Mouse (Mus musculus): Measurements from ENCODE around the gene Hoxd13. TPM values are rescaled to one million over a fixed set of nuclear protein-coding genes. Genes with fewer than 3 reads are reported as not detected.

Gene Hoxd13
- polyA plus RNA-seq, 1 experiment from 2014 or later = not detected

- peak overlapping the region; percentile 81 for H3K4me2 ChIP-seq (ENCODE audit: low read length)
- DNase-seq (ENCODE audit: low spot score) (no peak), ATAC-seq (replicated peaks; ENCODE audit: low FRiP score, low read depth) (no peak)
- no peaks in the 10 kb centered on the region for H3K36me3 ChIP-seq (ENCODE audit: insufficient read depth, low read length)
- no peaks in the 10 kb centered on the region for H3K27me3 ChIP-seq (ENCODE audit: insufficient read depth, low read length)
- no peak for TF ChIP-seq CTCF (IDR thresholded peaks at IDR 0.05; ENCODE audit: low read depth)
- H3K9ac ChIP-seq (ENCODE audit: low read depth, low read length) = 0 out of 2 replicates have a peak overlapping the region, but pooled peaks have one; percentile 4
- H3K4me1 ChIP-seq (replicated peaks; ENCODE audit: insufficient read depth, low read length) = peaks cover 12% of the 10 kb centered on the region
- WGBS = 48% methylated on average over 6 of the region's 6 CpGs
- H3K27ac ChIP-seq = peak overlapping the region; percentile 100
- H3K9me3 ChIP-seq (replicated peaks; ENCODE audit: low read length) = no peaks in the 10 kb centered on the region
- peak overlapping the region; percentile 89; the same call in 1 of the 2 replicates for H3K4me3 ChIP-seq (replicated peaks; ENCODE audit: low read depth, low read length)
Measured at GRCm38 (mm10) chr2:74702820-74703219, 34.7 kb downstream of the Hoxd13 start.

GRCm38 (mm10) chr2:74703317-74703716 is 35.2 kb downstream of the Hoxd13 start:
- Histone ChIP-seq H3K27me3 (ENCODE audit: insufficient read depth, low read length) (no peaks in the 10 kb centered on the region), H3K4me3 (replicated peaks; ENCODE audit: low read depth, low read length) (peak overlapping the region; percentile 89), H3K36me3 (ENCODE audit: insufficient read depth, low read length) (no peaks in the 10 kb centered on the region), H3K9ac (ENCODE audit: low read depth, low read length) (peak overlapping the region; percentile 100; the same call in 1 of the 2 replicates), H3K27ac (peak overlapping the region; percentile 100), H3K4me1 (replicated peaks; ENCODE audit: insufficient read depth, low read length) (peaks cover 12% of the 10 kb centered on the region), H3K9me3 (replicated peaks; ENCODE audit: low read length) (no peaks in the 10 kb centered on the region), H3K4me2 (ENCODE audit: low read length) (peak overlapping the region; percentile 81)
- WGBS = 37% methylated on average over 10 of the region's 10 CpGs
- no peak for DNase-seq (ENCODE audit: low spot score)
- no peak for ATAC-seq (replicated peaks; ENCODE audit: low FRiP score, low read depth)
- TF ChIP-seq CTCF (IDR thresholded peaks at IDR 0.05; ENCODE audit: low read depth) = no peak

- H3K4me1 ChIP-seq (replicated peaks; ENCODE audit: insufficient read depth, low read length) = peaks cover 13% of the 10 kb centered on the region
- DNase-seq (ENCODE audit: low spot score) (no peak), ATAC-seq (replicated peaks; ENCODE audit: low FRiP score, low read depth) (peak; percentile 70)
- peak overlapping the region; percentile 100 for H3K27ac ChIP-seq
- 17% methylated on average over 26 of the region's 26 CpGs for WGBS
- no peaks in the 10 kb centered on the region for H3K36me3 ChIP-seq (ENCODE audit: insufficient read depth, low read length)
- no peaks in the 10 kb centered on the region for H3K27me3 ChIP-seq (ENCODE audit: insufficient read depth, low read length)
- H3K4me2 ChIP-seq (ENCODE audit: low read length) = peak overlapping the region; percentile 81
- H3K9ac ChIP-seq (ENCODE audit: low read depth, low read length) = peak overlapping the region; percentile 100
- H3K4me3 ChIP-seq (replicated peaks; ENCODE audit: low read depth, low read length) = peak overlapping the region; percentile 89
- H3K9me3 ChIP-seq (replicated peaks; ENCODE audit: low read length) = no peaks in the 10 kb centered on the region
- no peak for TF ChIP-seq CTCF (IDR thresholded peaks at IDR 0.05; ENCODE audit: low read depth)
Measured at GRCm38 (mm10) chr2:74703720-74704392, 35.7 kb downstream of the Hoxd13 start.

DNA sequence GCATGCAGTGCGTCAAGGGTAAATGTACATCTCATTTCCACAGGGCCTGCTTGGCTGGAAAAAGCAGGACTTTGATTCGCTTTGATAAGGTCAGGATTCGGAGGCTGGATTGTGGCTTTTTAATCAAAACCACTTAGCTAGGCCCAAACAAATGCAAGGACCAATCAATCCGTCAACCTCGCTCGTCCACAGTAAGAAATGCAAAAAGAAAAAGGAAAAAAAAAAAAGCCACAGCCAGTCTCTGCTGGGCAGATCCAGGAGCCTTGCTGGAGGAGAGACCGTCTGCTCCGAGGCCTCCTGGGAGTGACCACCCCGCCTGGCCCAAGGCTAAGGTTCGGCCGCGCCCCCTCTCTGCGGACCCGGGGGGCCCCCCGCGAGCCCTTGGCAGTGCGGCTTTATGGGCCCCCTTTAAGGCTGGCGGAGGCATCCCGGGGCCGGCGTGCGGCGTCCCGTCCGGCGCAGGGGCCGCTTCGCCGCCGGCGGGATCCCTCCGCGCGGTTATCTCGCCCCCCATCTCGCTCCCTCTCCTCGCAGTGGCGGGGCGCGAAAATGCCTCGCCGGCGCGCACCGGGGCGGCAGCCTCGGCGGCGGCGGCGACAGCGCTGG is 36.4 kb downstream of the Hoxd13 start, which contains the start of gene Hoxd8:
Gene Hoxd8 (plus strand): TSS at position 223 of the 606 bp plus-strand sequence.
- no peak for TF ChIP-seq CTCF (IDR thresholded peaks at IDR 0.05; ENCODE audit: low read depth)
- Histone ChIP-seq H3K9ac (ENCODE audit: low read depth, low read length) (peak within 1 kb of the TSS; percentile 100), H3K27me3 (ENCODE audit: insufficient read depth, low read length) (no peaks in the 10 kb centered on the region), H3K4me3 (replicated peaks; ENCODE audit: low read depth, low read length) (peak within 1 kb of the TSS; percentile 89), H3K27ac (peak within 1 kb of the TSS; percentile 100), H3K9me3 (replicated peaks; ENCODE audit: low read length) (no peaks in the 10 kb centered on the region), H3K4me1 (replicated peaks; ENCODE audit: insufficient read depth, low read length) (peaks cover 20% of the 10 kb centered on the region), H3K36me3 (ENCODE audit: insufficient read depth, low read length) (no peaks in the 10 kb centered on the region), H3K4me2 (ENCODE audit: low read length) (peak within 1 kb of the TSS; percentile 81)
- under 1% methylated on average over 36 of the region's 52 CpGs for WGBS
- ATAC-seq (replicated peaks; ENCODE audit: low FRiP score, low read depth) (peak; percentile 68), DNase-seq (ENCODE audit: low spot score) (peak; percentile 89)

DNA sequence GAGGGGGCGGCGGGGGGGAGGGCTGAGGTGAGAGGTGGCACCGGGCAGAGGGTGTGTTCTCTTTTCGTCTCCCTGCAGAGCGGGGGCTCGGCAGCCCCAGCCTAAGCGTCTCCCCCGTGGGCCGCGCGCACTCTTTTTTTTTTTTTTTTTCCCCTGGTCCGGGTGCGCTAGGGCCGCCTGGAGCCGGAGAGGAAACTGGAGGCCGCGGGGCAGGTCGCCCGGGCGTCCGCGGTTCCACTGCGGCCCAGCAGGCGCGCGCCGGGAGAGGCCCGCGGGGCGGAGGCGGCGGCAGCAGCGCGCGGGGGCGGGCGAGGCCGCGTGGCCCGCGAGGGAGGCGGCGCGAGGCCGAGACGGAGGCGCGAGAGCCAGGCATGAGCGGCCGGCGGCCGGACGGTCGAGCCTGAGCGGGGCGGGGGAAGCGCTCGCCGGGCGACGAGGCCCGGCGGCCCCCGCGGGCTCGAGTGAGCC is 36.9 kb downstream of the Hoxd13 start:
- DNase-seq (ENCODE audit: low spot score) = peak; percentile 44
- Histone ChIP-seq H3K4me1 (replicated peaks; ENCODE audit: insufficient read depth, low read length) (peaks cover 19% of the 10 kb centered on the region), H3K4me3 (replicated peaks; ENCODE audit: low read depth, low read length) (peak overlapping the region; percentile 89), H3K36me3 (ENCODE audit: insufficient read depth, low read length) (no peaks in the 10 kb centered on the region), H3K27ac (peak overlapping the region; percentile 100), H3K27me3 (ENCODE audit: insufficient read depth, low read length) (no peaks in the 10 kb centered on the region), H3K4me2 (ENCODE audit: low read length) (peak overlapping the region; percentile 81), H3K9ac (ENCODE audit: low read depth, low read length) (peak overlapping the region; percentile 100), H3K9me3 (replicated peaks; ENCODE audit: low read length) (no peaks in the 10 kb centered on the region)
- ATAC-seq (replicated peaks; ENCODE audit: low FRiP score, low read depth) = peak; percentile 40
- WGBS = 1% methylated on average over 19 of the region's 66 CpGs
- TF ChIP-seq CTCF (IDR thresholded peaks at IDR 0.05; ENCODE audit: low read depth) = no peak

- Histone ChIP-seq H3K27me3 (ENCODE audit: insufficient read depth, low read length) (no peaks in the 10 kb centered on the region), H3K9ac (ENCODE audit: low read depth, low read length) (peak overlapping the region; percentile 100), H3K4me1 (replicated peaks; ENCODE audit: insufficient read depth, low read length) (peaks cover 14% of the 10 kb centered on the region; the same call in 1 of the 2 replicates), H3K9me3 (replicated peaks; ENCODE audit: low read length) (no peaks in the 10 kb centered on the region), H3K4me3 (replicated peaks; ENCODE audit: low read depth, low read length) (peak overlapping the region; percentile 89), H3K27ac (peak overlapping the region; percentile 100), H3K36me3 (ENCODE audit: insufficient read depth, low read length) (no peaks in the 10 kb centered on the region), H3K4me2 (ENCODE audit: low read length) (peak overlapping the region; percentile 81)
- WGBS = under 1% methylated on average over 63 of the region's 85 CpGs
- TF ChIP-seq CTCF (IDR thresholded peaks at IDR 0.05; ENCODE audit: low read depth) = no peak
- DNase-seq (ENCODE audit: low spot score) (peak; percentile 88), ATAC-seq (replicated peaks; ENCODE audit: low FRiP score, low read depth) (peak; percentile 14; the same call in 1 of the 2 replicates)
Measured at GRCm38 (mm10) chr2:74705467-74706089, 37.5 kb downstream of the Hoxd13 start.

Data from kidney, postnatal 0 days (tissue).